ENCODE assay signal across 8 mouse cellular contexts in genomic region chr2:32452441-32452971, GRCm38 (mm10). TPM values are rescaled to one million over a fixed set of nuclear protein-coding genes. Genes with fewer than 3 reads are reported as not detected.
DNase-seq lines count a peak whose midpoint lies in the region; ATAC-seq lines count a peak whose summit lies in the region.

No protein-coding gene starts in this region.

- ATAC-seq in cerebellum, adult (ENCODE audit: insufficient number of reproducible peaks, low FRiP score, low TSS enrichment) = no peak
- peak; percentile 36 for ATAC-seq in granulocyte monocyte progenitor cell, adult 5-6 weeks (replicated peaks; ENCODE audit: poor library complexity, severe bottlenecking)
- no peak for ATAC-seq in liver, embryonic 11.5 days (replicated peaks; ENCODE audit: low FRiP score)
- ATAC-seq in stomach, embryonic 14.5 days (ENCODE audit: insufficient number of reproducible peaks, insufficient read depth, low FRiP score, low read depth) = no peak

- intact Hi-C loops in gastrocnemius, postnatal 14 days (cut with DNase I; ENCODE audit: low total_unique reads) = no loop called here

- H3K4me3 ChIP-seq in liver, embryonic 11.5 days (ENCODE audit: low read depth, low read length) = peak overlapping the region; percentile 86
- peak overlapping the region; percentile 21; the same call in 1 of the 2 replicates for H3K4me3 ChIP-seq in stomach, embryonic 14.5 days (ENCODE audit: low read depth, low read length)

- peaks cover 29% of the 10 kb centered on the region for H3K4me1 ChIP-seq in liver, embryonic 11.5 days (replicated peaks; ENCODE audit: control insufficient read depth, insufficient read depth, low read length)
- peaks cover 16% of the 10 kb centered on the region for H3K4me1 ChIP-seq in stomach, embryonic 14.5 days (ENCODE audit: control insufficient read depth, insufficient read depth, low read length)

- H3K27me3 ChIP-seq in liver, embryonic 11.5 days (replicated peaks; ENCODE audit: control insufficient read depth, insufficient read depth, low read length) = no peaks in the 10 kb centered on the region
- H3K27me3 ChIP-seq in stomach, embryonic 14.5 days (ENCODE audit: control insufficient read depth, insufficient read depth, low read length) = no peaks in the 10 kb centered on the region

- 89% methylated on average over 16 of the region's 16 CpGs for WGBS in liver, embryonic 11.5 days
- 89% methylated on average over 16 of the region's 16 CpGs for WGBS in stomach, embryonic 14.5 days

- H3K9me3 ChIP-seq in liver, embryonic 11.5 days (ENCODE audit: control insufficient read depth, low read length) = no peaks in the 10 kb centered on the region
- H3K9me3 ChIP-seq in stomach, embryonic 14.5 days (ENCODE audit: control insufficient read depth, low read depth, low read length) = no peaks in the 10 kb centered on the region

- H3K4me2 ChIP-seq in liver, embryonic 11.5 days = peak overlapping the region; percentile 97
- peak overlapping the region; percentile 40 for H3K4me2 ChIP-seq in stomach, embryonic 14.5 days (replicated peaks; ENCODE audit: low read depth, low read length)

- DNase-seq in cerebellum, adult 11 months = peak; percentile 58
- peak; percentile 56 to 74 for DNase-seq in right cerebral cortex, postnatal 10 days (ENCODE audit: low spot score in 2 of 2)
- DNase-seq in right cerebral cortex, adult 2 months (ENCODE audit: low spot score in 2 of 2) = no peak
- DNase-seq in liver, embryonic 11.5 days (ENCODE audit: low spot score) = no peak
- DNase-seq in gastrocnemius, postnatal 14 days = no peak

- H3K9ac ChIP-seq in liver, embryonic 11.5 days (ENCODE audit: low read depth, low read length) = peak overlapping the region; percentile 46
- no peak overlapping the region for H3K9ac ChIP-seq in stomach, embryonic 14.5 days (replicated peaks; ENCODE audit: low read depth, low read length)

- no peaks in the 10 kb centered on the region for H3K36me3 ChIP-seq in liver, embryonic 11.5 days (ENCODE audit: control insufficient read depth, insufficient read depth, low read length)
- H3K36me3 ChIP-seq in stomach, embryonic 14.5 days (ENCODE audit: control insufficient read depth, insufficient read depth, low read length) = peaks cover 3% of the 10 kb centered on the region; the same call in 1 of the 2 replicates

- no peak overlapping the region for H3K27ac ChIP-seq in liver, embryonic 11.5 days (ENCODE audit: low read depth, low read length)
- H3K27ac ChIP-seq in stomach, embryonic 14.5 days (ENCODE audit: low read length) = peak overlapping the region; percentile 70

RNA-seq across cellular contexts. Expression of gene Slc25a25, which starts 1.3 kb away (rescaled TPM):
- total RNA-seq in granulocyte monocyte progenitor cell, adult 5-6 weeks (2014; fragmentation: Nextera tagmentation) = 7.1 and 19.9 TPM in 2 replicates
- total RNA-seq in granulocyte monocyte progenitor cell, adult 5-6 weeks (2017) = 8.1 and 14.6 TPM in 2 replicates
- polyA plus RNA-seq in liver, embryonic 11.5 days (2014; fragmentation: Nextera tagmentation; extraction: Ambion mirVana) = 10.4 and 12.7 TPM in 2 replicates
- polyA plus RNA-seq in stomach, embryonic 14.5 days (2014; fragmentation: Nextera tagmentation; extraction: Ambion mirVana) = 13.7 and 14.1 TPM in 2 replicates
- 10 to 100 TPM; 18.1 to 47.8 TPM for total RNA-seq in gastrocnemius, postnatal 14 days (2021)

RNA-seq across cellular contexts. Expression of gene Naif1, which starts 2.2 kb away (rescaled TPM):
- total RNA-seq in granulocyte monocyte progenitor cell, adult 5-6 weeks (2014; fragmentation: Nextera tagmentation) = 3.7 and 4.6 TPM in 2 replicates
- 3.0 and 4.8 TPM in 2 replicates for total RNA-seq in granulocyte monocyte progenitor cell, adult 5-6 weeks (2017)
- polyA plus RNA-seq in liver, embryonic 11.5 days (2014; fragmentation: Nextera tagmentation; extraction: Ambion mirVana) = 4.5 and 5.4 TPM in 2 replicates
- 5.6 TPM in 2 replicates for polyA plus RNA-seq in stomach, embryonic 14.5 days (2014; fragmentation: Nextera tagmentation; extraction: Ambion mirVana)
- 1 to 10 TPM; 2.4 to 3.1 TPM for total RNA-seq in gastrocnemius, postnatal 14 days (2021)

RNA-seq across cellular contexts. Expression of gene Ptges2, which starts 56.8 kb away (rescaled TPM):
- 17.8 and 32.2 TPM in 2 replicates for total RNA-seq in granulocyte monocyte progenitor cell, adult 5-6 weeks (2014; fragmentation: Nextera tagmentation)
- 15.2 and 23.4 TPM in 2 replicates for total RNA-seq in granulocyte monocyte progenitor cell, adult 5-6 weeks (2017)
- 23.0 and 23.6 TPM in 2 replicates for polyA plus RNA-seq in liver, embryonic 11.5 days (2014; fragmentation: Nextera tagmentation; extraction: Ambion mirVana)
- polyA plus RNA-seq in stomach, embryonic 14.5 days (2014; fragmentation: Nextera tagmentation; extraction: Ambion mirVana) = 28.1 and 30.5 TPM in 2 replicates
- total RNA-seq in gastrocnemius, postnatal 14 days (2021) = 10 to 100 TPM; 41.3 to 43.2 TPM

Comparison
In these comparisons a context has a peak if more than half of its experiments do, and no peak if none do; other contexts are left out.
1. DNase-seq: peak in cerebellum, adult 11 months (single experiment) and right cerebral cortex, postnatal 10 days (2 of 2); none in right cerebral cortex, adult 2 months (0 of 2), liver, embryonic 11.5 days (single experiment) and gastrocnemius, postnatal 14 days (single experiment).